Mouse (Mus musculus): ENCODE results near the gene Sfxn3. TPM values are rescaled to one million over a fixed set of nuclear protein-coding genes. Genes with fewer than 3 reads are reported as not detected.

Gene Sfxn3
- polyA plus RNA-seq, 1 experiment from 2014 or later, result 16.5 TPM

- peak overlapping the region; percentile 82 for H3K27ac ChIP-seq (ENCODE audit: low read length)
- WGBS, result 82% methylated on average over 20 of the region's 20 CpGs
- no peak for ATAC-seq
- peaks cover 19% of the 10 kb centered on the region for H3K4me1 ChIP-seq (ENCODE audit: control insufficient read depth, insufficient read depth, low read length)
- peaks cover 19% of the 10 kb centered on the region for H3K36me3 ChIP-seq (ENCODE audit: control insufficient read depth, insufficient read depth, low read length)
- H3K9ac ChIP-seq (ENCODE audit: low read depth, low read length), result peak overlapping the region; percentile 69; the same call in 1 of the 2 replicates
- no peaks in the 10 kb centered on the region for H3K27me3 ChIP-seq (replicated peaks; ENCODE audit: control insufficient read depth, insufficient read depth, low read length)
- H3K9me3 ChIP-seq (ENCODE audit: control insufficient read depth, low read length), result no peaks in the 10 kb centered on the region
- peak overlapping the region; percentile 68 for H3K4me3 ChIP-seq (ENCODE audit: low read length)
- H3K4me2 ChIP-seq (ENCODE audit: low read depth, low read length), result peak overlapping the region; percentile 88
These were observed 39.7 kb upstream of the Sfxn3 start for GRCm38 (mm10) chr19:45007425-45008191.

- Histone ChIP-seq H3K36me3 (ENCODE audit: control insufficient read depth, insufficient read depth, low read length) (peaks cover 13% of the 10 kb centered on the region), H3K4me1 (ENCODE audit: control insufficient read depth, insufficient read depth, low read length) (peaks cover 36% of the 10 kb centered on the region), H3K4me2 (ENCODE audit: low read depth, low read length) (no peak overlapping the region), H3K27ac (ENCODE audit: low read length) (no peak overlapping the region), H3K4me3 (ENCODE audit: low read length) (no peak overlapping the region), H3K27me3 (replicated peaks; ENCODE audit: control insufficient read depth, insufficient read depth, low read length) (no peaks in the 10 kb centered on the region), H3K9me3 (ENCODE audit: control insufficient read depth, low read length) (no peaks in the 10 kb centered on the region), H3K9ac (ENCODE audit: low read depth, low read length) (no peak overlapping the region)
- no peak for ATAC-seq
- WGBS, result 85% methylated on average over 4 of the region's 4 CpGs
These were observed 36.7 kb upstream of the Sfxn3 start for GRCm38 (mm10) chr19:45010646-45011045.

GRCm38 (mm10) chr19:45012219-45012618, 35.1 kb upstream of the Sfxn3 start:
- H3K4me1 ChIP-seq (ENCODE audit: control insufficient read depth, insufficient read depth, low read length), result peaks cover 33% of the 10 kb centered on the region
- no peak for ATAC-seq
- H3K36me3 ChIP-seq (ENCODE audit: control insufficient read depth, insufficient read depth, low read length), result peaks cover 13% of the 10 kb centered on the region
- 89% methylated on average over 8 of the region's 8 CpGs for WGBS
- H3K4me2 ChIP-seq (ENCODE audit: low read depth, low read length), result no peak overlapping the region
- H3K9me3 ChIP-seq (ENCODE audit: control insufficient read depth, low read length), result no peaks in the 10 kb centered on the region
- H3K27ac ChIP-seq (ENCODE audit: low read length), result no peak overlapping the region
- no peak overlapping the region for H3K9ac ChIP-seq (ENCODE audit: low read depth, low read length)
- no peak overlapping the region for H3K4me3 ChIP-seq (ENCODE audit: low read length)
- H3K27me3 ChIP-seq (replicated peaks; ENCODE audit: control insufficient read depth, insufficient read depth, low read length), result no peaks in the 10 kb centered on the region

- peaks cover 13% of the 10 kb centered on the region for H3K36me3 ChIP-seq (ENCODE audit: control insufficient read depth, insufficient read depth, low read length)
- peaks cover 30% of the 10 kb centered on the region for H3K4me1 ChIP-seq (ENCODE audit: control insufficient read depth, insufficient read depth, low read length)
- no peaks in the 10 kb centered on the region for H3K9me3 ChIP-seq (ENCODE audit: control insufficient read depth, low read length)
- H3K9ac ChIP-seq (ENCODE audit: low read depth, low read length), result no peak overlapping the region
- 39% methylated on average over 6 of the region's 6 CpGs for WGBS
- no peak for ATAC-seq
- H3K4me3 ChIP-seq (ENCODE audit: low read length), result no peak overlapping the region
- H3K27me3 ChIP-seq (replicated peaks; ENCODE audit: control insufficient read depth, insufficient read depth, low read length), result no peaks in the 10 kb centered on the region
- H3K4me2 ChIP-seq (ENCODE audit: low read depth, low read length), result no peak overlapping the region
- no peak overlapping the region for H3K27ac ChIP-seq (ENCODE audit: low read length)
These were observed 34.7 kb upstream of the Sfxn3 start for GRCm38 (mm10) chr19:45012636-45013035.

GRCm38 (mm10) chr19:45013581-45014225, 33.6 kb upstream of the Sfxn3 start:
- Histone ChIP-seq H3K27me3 (replicated peaks; ENCODE audit: control insufficient read depth, insufficient read depth, low read length) (no peaks in the 10 kb centered on the region), H3K36me3 (ENCODE audit: control insufficient read depth, insufficient read depth, low read length) (peaks cover 13% of the 10 kb centered on the region), H3K9me3 (ENCODE audit: control insufficient read depth, low read length) (no peaks in the 10 kb centered on the region), H3K27ac (ENCODE audit: low read length) (peak overlapping the region; percentile 100), H3K4me2 (ENCODE audit: low read depth, low read length) (peak overlapping the region; percentile 93), H3K9ac (ENCODE audit: low read depth, low read length) (peak overlapping the region; percentile 31), H3K4me1 (ENCODE audit: control insufficient read depth, insufficient read depth, low read length) (peaks cover 27% of the 10 kb centered on the region), H3K4me3 (ENCODE audit: low read length) (peak overlapping the region; percentile 8)
- 42% methylated on average over 6 of the region's 6 CpGs for WGBS
- no peak for ATAC-seq

- peak; percentile 62 for ATAC-seq
- 4% methylated on average over 10 of the region's 10 CpGs for WGBS
- Histone ChIP-seq H3K27ac (ENCODE audit: low read length) (peak within 1 kb of the TSS; percentile 100), H3K9me3 (ENCODE audit: control insufficient read depth, low read length) (no peaks in the 10 kb centered on the region), H3K27me3 (replicated peaks; ENCODE audit: control insufficient read depth, insufficient read depth, low read length) (no peaks in the 10 kb centered on the region), H3K36me3 (ENCODE audit: control insufficient read depth, insufficient read depth, low read length) (peaks cover 13% of the 10 kb centered on the region), H3K4me2 (ENCODE audit: low read depth, low read length) (peak within 1 kb of the TSS; percentile 93), H3K4me1 (ENCODE audit: control insufficient read depth, insufficient read depth, low read length) (peaks cover 33% of the 10 kb centered on the region), H3K9ac (ENCODE audit: low read depth, low read length) (peak within 1 kb of the TSS; percentile 92), H3K4me3 (ENCODE audit: low read length) (peak within 1 kb of the TSS; percentile 76)
These were observed 32.9 kb upstream of the Sfxn3 start, which contains the start of gene Lzts2 for GRCm38 (mm10) chr19:45014335-45014971. Lzts2 (plus strand) TSS chr19:45014414.

GRCm38 (mm10) chr19:45014981-45015402, 32.3 kb upstream of the Sfxn3 start:
- WGBS, result under 1% methylated on average over 25 of the region's 25 CpGs
- Histone ChIP-seq H3K9ac (ENCODE audit: low read depth, low read length) (peak overlapping the region; percentile 92), H3K4me3 (ENCODE audit: low read length) (peak overlapping the region; percentile 76), H3K9me3 (ENCODE audit: control insufficient read depth, low read length) (no peaks in the 10 kb centered on the region), H3K27me3 (replicated peaks; ENCODE audit: control insufficient read depth, insufficient read depth, low read length) (no peaks in the 10 kb centered on the region), H3K27ac (ENCODE audit: low read length) (peak overlapping the region; percentile 100), H3K4me1 (ENCODE audit: control insufficient read depth, insufficient read depth, low read length) (peaks cover 38% of the 10 kb centered on the region), H3K4me2 (ENCODE audit: low read depth, low read length) (peak overlapping the region; percentile 93), H3K36me3 (ENCODE audit: control insufficient read depth, insufficient read depth, low read length) (peaks cover 10% of the 10 kb centered on the region)
- ATAC-seq, result peak; percentile 32

GRCm38 (mm10) chr19:45015518-45016281, 31.6 kb upstream of the Sfxn3 start:
- Histone ChIP-seq H3K27me3 (replicated peaks; ENCODE audit: control insufficient read depth, insufficient read depth, low read length) (no peaks in the 10 kb centered on the region), H3K9ac (ENCODE audit: low read depth, low read length) (peak overlapping the region; percentile 92), H3K4me2 (ENCODE audit: low read depth, low read length) (peak overlapping the region; percentile 93), H3K4me3 (ENCODE audit: low read length) (peak overlapping the region; percentile 76), H3K4me1 (ENCODE audit: control insufficient read depth, insufficient read depth, low read length) (peaks cover 46% of the 10 kb centered on the region), H3K27ac (ENCODE audit: low read length) (peak overlapping the region; percentile 100), H3K36me3 (ENCODE audit: control insufficient read depth, insufficient read depth, low read length) (peaks cover 3% of the 10 kb centered on the region; the same call in 1 of the 2 replicates), H3K9me3 (ENCODE audit: control insufficient read depth, low read length) (no peaks in the 10 kb centered on the region)
- WGBS, result under 1% methylated on average over 34 of the region's 34 CpGs
- ATAC-seq, result peak; percentile 15; the same call in 1 of the 2 replicates

Measured in intestine, embryonic 16.5 days (tissue).